Mouse (Mus musculus) heart, postnatal 0 days (tissue): ENCODE measurements around the gene Arhgap28.

Experiments
- CTCF ChIP-seq: IDR thresholded peaks from 2 replicates; pipeline ENCODE4 v1.5.1; 2016; ENCODE audit warnings: antibody characterized with exemption, control low read depth, low read depth
- EP300 ChIP-seq: IDR thresholded peaks from 2 replicates; pipeline ENCODE4 v1.6.1; 2016; ENCODE audit warnings: antibody characterized with exemption, low read depth

DNA sequence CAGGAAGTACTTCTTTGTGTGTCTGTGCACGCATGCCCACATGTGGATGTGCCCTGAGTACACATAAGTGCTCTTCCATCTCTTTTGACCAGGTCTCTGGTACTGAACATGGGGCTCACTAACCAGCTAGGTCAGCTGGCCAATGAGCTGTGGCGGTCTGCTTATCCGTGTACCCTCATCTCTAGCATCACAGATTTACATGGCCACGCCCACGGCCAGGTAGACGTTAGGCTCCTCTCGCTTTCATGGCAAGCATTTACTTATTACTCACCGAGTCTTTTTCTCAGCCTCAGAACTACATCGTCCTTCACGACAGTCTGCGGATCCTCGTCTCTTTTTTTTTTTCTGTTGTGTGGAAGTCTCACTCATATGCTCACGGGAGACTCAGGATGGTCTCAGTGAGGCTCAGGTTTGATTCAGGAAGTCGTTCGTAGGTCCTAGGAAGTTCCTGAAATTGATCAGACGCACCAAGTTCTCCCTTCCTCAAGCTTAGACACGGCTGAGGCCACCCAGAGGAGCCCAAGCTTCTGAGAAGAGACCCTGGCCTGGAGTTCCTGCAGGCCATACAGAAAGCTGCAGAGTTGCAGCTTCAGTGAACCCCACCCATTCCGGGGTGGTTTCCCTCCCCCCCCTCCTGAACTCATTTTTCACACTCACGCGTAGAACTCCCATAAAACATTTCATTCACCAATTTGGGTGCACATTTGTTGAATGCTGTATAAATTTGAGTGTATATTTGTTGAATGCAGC lies 167.6 kb downstream of the Arhgap28 start:
- TF ChIP-seq CTCF (no peak), EP300 (no peak)
